Mouse (Mus musculus): ENCODE measurements around the gene Alppl2. TPM values are rescaled to one million over a fixed set of nuclear protein-coding genes. Genes with fewer than 3 reads are reported as not detected.

Gene Alppl2
- total RNA-seq (2021): not detected in 2 replicates
- long read RNA-seq, experiment 1: 0 reads
- long read RNA-seq, experiment 2: 0 reads

GRCm38 (mm10) chr1:87089828-87090227 lies at the start of gene Alppl2:
Alppl2 (minus strand) TSS chr1:87089928.
- DNase-seq: no peak

GRCm38 (mm10) chr1:87131803-87132202 lies 42.1 kb upstream of the Alppl2 start:
- no peak for DNase-seq

- DNase-seq: peak; percentile 27
Measured at GRCm38 (mm10) chr1:87127206-87128030, 37.7 kb upstream of the Alppl2 start.

GRCm38 (mm10) chr1:87124673-87125072 lies 34.9 kb upstream of the Alppl2 start, which contains the start of gene Akp3:
Akp3 (plus strand) TSS chr1:87124973.
- DNase-seq: no peak

- no peak for DNase-seq
Measured at GRCm38 (mm10) chr1:87114784-87115183, 25.1 kb upstream of the Alppl2 start.

GRCm38 (mm10) chr1:87111719-87112354 lies 22.1 kb upstream of the Alppl2 start:
- peak; percentile 83 for DNase-seq

- no peak for DNase-seq
Measured at GRCm38 (mm10) chr1:87108564-87108963, 18.8 kb upstream of the Alppl2 start.

GRCm38 (mm10) chr1:87106536-87106935 lies 16.8 kb upstream of the Alppl2 start:
- DNase-seq: peak; percentile 23

- DNase-seq: no peak
Measured at GRCm38 (mm10) chr1:87103936-87104335, 14.2 kb upstream of the Alppl2 start.

GRCm38 (mm10) chr1:87102114-87102513 lies 12.4 kb upstream of the Alppl2 start:
- peak; percentile 2 for DNase-seq

- no peak for DNase-seq
Measured at GRCm38 (mm10) chr1:87101411-87101810, 11.7 kb upstream of the Alppl2 start, which contains the start of gene Alpi. Alpi (minus strand) TSS chr1:87101606.

- DNase-seq: peak; percentile 84
Measured at GRCm38 (mm10) chr1:87098358-87098975, 8.7 kb upstream of the Alppl2 start.

GRCm38 (mm10) chr1:87095642-87096041 lies 5.9 kb upstream of the Alppl2 start:
- DNase-seq: no peak

GRCm38 (mm10) chr1:87089251-87089650 lies 477 bp downstream of the Alppl2 start:
- DNase-seq: no peak

GRCm38 (mm10) chr1:87086964-87087363 lies 2.8 kb downstream of the Alppl2 start:
- no peak for DNase-seq

- DNase-seq: peak; percentile 29
Measured at GRCm38 (mm10) chr1:87086196-87086595, 3.5 kb downstream of the Alppl2 start.

GRCm38 (mm10) chr1:87073776-87074175 lies 16.0 kb downstream of the Alppl2 start:
- no peak for DNase-seq

GRCm38 (mm10) chr1:87070720-87071119 lies 19.0 kb downstream of the Alppl2 start:
- peak; percentile 69 for DNase-seq

GRCm38 (mm10) chr1:87060913-87061312 lies 28.8 kb downstream of the Alppl2 start:
- DNase-seq: no peak

GRCm38 (mm10) chr1:87059042-87059665 lies 30.6 kb downstream of the Alppl2 start:
- DNase-seq: no peak

- no peak for DNase-seq
Measured at GRCm38 (mm10) chr1:87057075-87057474, 32.7 kb downstream of the Alppl2 start.

GRCm38 (mm10) chr1:87051369-87051768 lies 38.4 kb downstream of the Alppl2 start:
- DNase-seq: peak; percentile 31

Data from adrenal gland, postnatal 14 days (tissue).